Mouse (Mus musculus) forelimb bud, embryonic 11.5 days (tissue): ENCODE measurements around the gene Tm2d1.
A peak's percentile ranks its signal among the peaks of the same experiment; 100 is the strongest.

Source experiments
- DNase-seq: peaks from one replicate; pipeline ENCODE4 v3.0.0-alpha.2; 2012; ENCODE audit warnings: low read depth, low spot score

The Tm2d1 gene

DNA sequence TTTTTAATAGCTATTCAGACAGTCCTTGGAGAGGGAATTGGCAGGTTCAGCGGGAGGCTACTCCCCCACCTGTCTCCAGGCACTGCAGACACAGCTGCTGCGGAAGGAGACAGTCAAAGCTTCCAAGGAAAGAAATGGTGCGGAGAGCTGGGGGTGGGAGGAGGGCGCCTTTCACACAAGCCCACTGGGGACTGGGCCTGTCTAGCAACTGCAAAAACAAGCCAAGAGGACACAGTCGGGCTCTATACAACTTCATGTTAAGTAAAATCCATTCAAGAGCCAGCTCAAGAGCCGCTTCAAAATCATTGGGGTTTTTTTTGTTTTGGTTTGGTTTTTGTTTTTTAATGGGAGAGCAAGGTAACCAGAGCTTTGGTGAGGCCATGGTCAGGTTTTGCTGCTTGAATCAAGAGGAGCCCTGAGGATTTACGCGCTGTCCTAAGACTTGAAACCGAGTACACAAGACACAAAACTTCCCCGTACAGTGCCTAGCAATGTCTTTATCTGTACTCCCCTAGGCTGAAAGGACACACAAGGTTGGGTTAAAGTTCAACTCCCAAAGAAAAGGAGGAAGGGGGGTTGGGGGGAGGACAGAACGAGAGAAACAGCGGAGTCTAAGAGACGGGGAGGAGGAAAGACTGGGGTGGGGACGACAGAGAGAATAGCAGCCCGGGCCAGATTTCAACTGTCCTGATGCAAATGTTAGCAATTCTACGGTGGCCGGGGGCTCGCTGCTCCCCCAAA lies 61.6 kb downstream of the Tm2d1 start:
- peak; percentile 33 for DNase-seq

DNA sequence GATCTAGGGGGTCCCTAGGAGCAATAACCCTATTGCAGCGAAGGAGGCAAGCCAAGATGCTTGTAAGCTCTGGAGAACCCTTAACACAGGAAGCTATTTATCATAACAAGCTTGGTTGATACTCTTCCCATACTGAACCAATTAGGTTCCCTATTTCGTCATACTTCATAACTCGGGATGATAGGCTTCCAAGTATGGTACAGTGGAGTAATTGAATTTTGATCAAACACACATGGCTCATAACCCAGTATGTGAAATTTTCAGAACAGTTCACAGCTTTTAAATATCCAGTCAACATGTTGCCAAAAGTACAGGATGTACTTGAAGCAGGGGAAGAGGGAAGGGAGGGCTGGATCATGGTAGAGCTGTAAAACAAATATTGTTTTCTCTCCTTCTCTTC lies 64.3 kb downstream of the Tm2d1 start:
- peak; percentile 61 for DNase-seq

DNA sequence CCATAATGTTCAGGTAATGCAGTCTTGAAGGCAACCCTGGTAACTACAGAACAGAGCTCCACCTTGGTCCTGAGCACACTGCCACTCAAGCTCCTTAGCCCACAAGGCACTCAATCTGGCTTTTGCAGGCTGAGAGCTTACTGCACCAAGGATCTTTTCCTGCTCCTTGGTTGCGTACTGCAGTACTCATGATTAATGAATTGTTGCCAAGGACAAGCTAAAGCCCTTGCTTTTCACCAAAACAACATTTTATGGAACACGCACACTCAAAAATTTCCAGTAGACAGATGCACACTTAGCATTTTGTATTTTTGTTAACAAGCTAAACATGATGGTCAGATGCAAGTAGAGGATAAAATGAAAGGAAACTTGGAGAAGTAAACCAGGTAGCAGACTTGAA lies 66.0 kb downstream of the Tm2d1 start:
- DNase-seq, result no peak
